Mouse (Mus musculus) regulatory T cell (primary cell): Measurements from ENCODE around the gene Pafah2.

Experiments
- in situ Hi-C: fragments of 300-600 bp; cut with MboI, MseI; formaldehyde crosslinking; loops from one replicate; pipeline ENCODE4 v1.15.1; 2025; ENCODE audit warnings: high pct_unique_total_duplicates

Gene Pafah2

GRCm38 (mm10) chr4:134421971-134422370, 25.9 kb downstream of the Pafah2 start:
- in situ Hi-C loops: no loop called here

GRCm38 (mm10) chr4:134423949-134424348, 27.8 kb downstream of the Pafah2 start:
- in situ Hi-C loops: no loop called here

DNA sequence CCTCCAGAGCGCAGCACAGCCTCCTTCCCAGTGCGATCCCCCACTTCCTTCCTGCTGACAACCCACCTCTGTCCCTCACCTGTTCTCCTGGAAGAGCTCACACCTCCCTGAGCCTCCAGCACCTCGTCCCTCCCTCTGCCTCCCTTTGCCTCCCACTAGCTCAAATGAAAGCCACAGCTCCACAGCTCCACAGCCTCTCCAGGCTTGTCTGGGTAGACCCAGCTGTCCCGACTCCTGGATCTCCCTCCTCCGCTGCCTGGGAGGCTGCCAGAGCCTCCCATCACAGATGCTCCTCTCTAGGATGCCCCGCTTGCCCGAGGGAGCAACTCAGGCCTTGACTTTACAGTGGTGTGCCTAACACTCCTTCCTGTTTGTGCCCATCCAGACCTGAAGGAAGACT, 29.0 kb downstream of the Pafah2 start:
- in situ Hi-C loops: no loop called here

GRCm38 (mm10) chr4:134430381-134431004, 34.4 kb downstream of the Pafah2 start:
- in situ Hi-C loops: loop anchor here (10.0 kb wide), 1 partner anchor 866 kb away; no protein-coding TSS in a partner anchor

GRCm38 (mm10) chr4:134432686-134433360, 36.7 kb downstream of the Pafah2 start:
- in situ Hi-C loops: loop anchor here (10.0 kb wide), 1 partner anchor 868 kb away; no protein-coding TSS in a partner anchor

DNA sequence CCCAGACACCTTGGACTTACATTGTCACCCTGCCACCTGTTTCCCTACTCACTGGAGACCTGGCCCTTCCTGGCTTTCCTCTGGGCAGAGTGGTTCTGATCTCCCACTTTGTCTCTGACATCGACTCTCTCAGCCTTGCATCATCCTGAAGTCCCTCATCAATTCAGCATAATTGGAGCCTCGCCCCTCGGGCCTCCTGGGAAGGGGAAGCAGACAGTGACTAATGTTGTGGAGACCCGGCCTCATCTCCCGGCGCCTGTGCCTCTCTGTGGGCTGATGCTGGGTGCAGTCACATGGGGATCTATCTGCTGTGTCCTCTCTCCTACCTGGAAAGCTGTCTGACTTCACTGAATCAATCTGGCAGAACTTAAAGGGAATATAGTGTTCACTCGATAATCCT, 40.1 kb downstream of the Pafah2 start:
- in situ Hi-C loops: loop anchor here (10.0 kb wide), 1 partner anchor 871 kb away; no protein-coding TSS in a partner anchor

- in situ Hi-C loops: loop anchor here (10.0 kb wide), 1 partner anchor 872 kb away; no protein-coding TSS in a partner anchor
These were observed 40.5 kb downstream of the Pafah2 start for GRCm38 (mm10) chr4:134436659-134437058.

DNA sequence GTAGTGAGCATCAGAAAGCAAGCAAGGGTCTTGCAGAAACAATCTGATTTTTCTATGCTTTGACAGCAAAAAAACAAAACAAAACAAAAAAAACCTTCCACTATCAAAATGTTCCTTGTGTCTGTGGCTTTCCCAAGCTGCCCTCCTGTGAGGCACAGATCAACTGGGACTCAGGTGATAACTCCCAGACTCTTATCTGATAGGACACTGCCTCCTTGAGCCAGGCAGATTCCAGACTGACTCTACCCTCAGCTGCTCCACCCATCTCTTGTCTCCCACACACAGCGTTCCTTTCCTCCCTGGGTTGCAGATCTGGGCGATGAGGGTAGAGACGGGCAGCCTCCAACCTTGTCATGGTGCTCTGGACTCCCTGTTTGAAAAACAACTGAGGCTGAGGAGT, 43.0 kb downstream of the Pafah2 start:
- in situ Hi-C loops: loop anchor here (10.0 kb wide), 1 partner anchor 874 kb away; no protein-coding TSS in a partner anchor

DNA sequence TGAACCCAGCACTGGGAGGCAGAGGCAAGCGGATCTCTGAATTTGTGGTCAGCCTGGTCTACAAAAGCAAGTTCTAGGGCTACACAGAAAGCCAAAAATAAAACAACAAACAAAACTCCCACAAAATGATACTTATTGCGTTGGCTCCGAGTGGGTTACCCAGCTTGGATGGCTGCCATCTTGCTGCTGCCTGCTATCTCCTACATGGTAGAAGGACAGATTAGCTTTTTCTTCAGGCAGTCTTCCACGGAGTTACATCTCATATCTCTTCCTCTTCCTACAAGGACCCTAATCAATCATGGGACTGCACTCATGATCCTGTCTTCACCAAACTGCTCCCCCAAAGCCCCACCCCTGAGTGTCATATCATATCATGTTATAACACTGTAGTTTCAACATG, 43.8 kb downstream of the Pafah2 start:
- in situ Hi-C loops: loop anchor here (10.0 kb wide), 1 partner anchor 875 kb away; no protein-coding TSS in a partner anchor

GRCm38 (mm10) chr4:134442216-134442615, 46.1 kb downstream of the Pafah2 start:
- in situ Hi-C loops: no loop called here

DNA sequence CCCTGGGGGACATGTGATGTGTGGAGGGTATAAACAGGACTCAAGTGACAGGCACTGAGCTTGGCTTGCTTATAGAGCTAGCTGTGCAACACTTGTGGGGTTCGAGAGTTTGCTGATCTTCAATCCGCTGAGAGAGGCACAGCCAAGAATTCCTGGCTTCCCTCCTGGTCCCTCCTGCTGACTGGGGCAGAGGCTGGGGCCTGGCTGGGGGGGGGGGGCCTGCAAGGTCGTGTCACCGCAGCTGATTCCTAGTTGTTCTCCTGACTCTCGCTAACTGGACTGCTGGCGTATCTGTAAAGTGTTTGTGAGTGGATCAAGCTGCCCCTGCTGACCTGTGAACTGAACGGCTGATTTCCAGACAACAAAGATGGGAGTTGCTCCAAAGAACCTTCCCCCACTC, 47.5 kb downstream of the Pafah2 start:
- in situ Hi-C loops: no loop called here

GRCm38 (mm10) chr4:134444949-134445348, 48.8 kb downstream of the Pafah2 start:
- in situ Hi-C loops: no loop called here

GRCm38 (mm10) chr4:134445489-134445888, 49.4 kb downstream of the Pafah2 start:
- in situ Hi-C loops: no loop called here

- in situ Hi-C loops: no loop called here
These were observed 51.8 kb downstream of the Pafah2 start for GRCm38 (mm10) chr4:134447966-134448365.

- in situ Hi-C loops: no loop called here
These were observed 53.7 kb downstream of the Pafah2 start for GRCm38 (mm10) chr4:134449595-134450391.

DNA sequence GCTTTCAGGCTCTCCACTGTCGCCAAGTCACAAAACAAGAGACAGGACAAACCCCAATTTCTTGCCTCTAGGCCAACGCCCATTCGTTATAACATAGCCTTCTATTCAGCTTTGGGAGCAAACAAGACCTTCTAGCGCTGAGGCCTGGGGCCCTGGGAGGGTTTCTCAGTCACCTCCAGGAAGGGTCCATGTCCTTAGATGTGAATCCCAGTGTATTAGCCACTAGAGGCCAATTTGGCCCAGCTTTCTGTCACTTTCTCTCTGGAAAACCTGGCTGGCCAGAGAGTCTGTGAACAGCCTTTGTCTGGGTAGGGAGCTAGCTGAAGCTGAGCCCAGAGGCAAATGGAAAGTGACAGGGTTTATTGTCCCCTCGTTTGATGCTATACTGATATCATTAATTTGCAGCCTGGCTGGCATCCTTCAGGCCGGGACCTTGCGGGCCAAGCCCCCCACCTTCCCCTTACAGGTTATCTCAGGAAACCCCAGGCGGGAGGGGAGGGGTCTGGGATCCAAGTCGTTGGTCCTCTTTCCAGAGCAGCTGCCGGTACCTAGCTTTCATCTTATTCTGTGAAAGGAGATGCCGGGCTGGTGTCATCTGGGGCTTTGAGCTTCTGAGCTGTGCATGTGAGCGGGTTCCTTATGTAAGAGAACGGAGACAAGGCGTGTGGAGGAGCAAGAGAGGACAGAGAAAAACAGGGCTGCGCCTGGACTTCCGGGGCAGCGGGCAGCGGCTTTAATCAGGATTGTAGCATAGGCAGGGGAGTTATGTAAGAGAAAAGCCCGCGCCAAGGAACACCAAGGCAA, 54.5 kb downstream of the Pafah2 start:
- in situ Hi-C loops: no loop called here

- in situ Hi-C loops: no loop called here
These were observed 55.4 kb downstream of the Pafah2 start for GRCm38 (mm10) chr4:134451484-134451883.

GRCm38 (mm10) chr4:134453619-134454400, 57.7 kb downstream of the Pafah2 start:
- in situ Hi-C loops: no loop called here

DNA sequence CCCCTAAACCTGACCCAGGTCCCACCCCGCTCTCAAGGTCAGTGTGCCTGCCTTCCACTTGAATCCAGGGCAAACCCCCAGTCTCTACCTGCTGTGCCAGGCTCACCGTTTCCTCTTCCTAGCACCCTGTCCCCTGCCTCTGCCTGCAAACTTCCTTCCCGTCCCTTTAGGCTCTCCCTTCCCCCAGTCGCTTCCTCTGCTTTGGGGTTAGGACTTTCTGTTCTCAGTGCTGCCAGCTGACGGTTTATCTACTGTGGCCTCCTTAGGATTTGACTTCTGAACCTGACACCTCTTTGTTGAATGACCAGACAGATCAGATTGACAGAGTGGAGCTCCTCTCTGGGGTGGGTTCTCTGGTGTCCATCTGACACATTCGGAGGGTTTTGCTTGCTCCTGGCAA, 59.2 kb downstream of the Pafah2 start:
- in situ Hi-C loops: no loop called here

- in situ Hi-C loops: no loop called here
These were observed 61.2 kb downstream of the Pafah2 start for GRCm38 (mm10) chr4:134457130-134457825.
